In genomic region chr14:77141324-77142282, GRCm38 (mm10) we compare ENCODE assay signal across 8 mouse cellular contexts. TPM values are rescaled to one million over a fixed set of nuclear protein-coding genes. Genes with fewer than 3 reads are reported as not detected.
DNase-seq lines count a peak whose midpoint lies in the region; ATAC-seq and TF ChIP-seq lines count a peak whose summit lies in the region.

No protein-coding gene starts in this region.

- H3K4me1 ChIP-seq in hindbrain, embryonic 15.5 days (replicated peaks): peaks cover 6% of the 10 kb centered on the region
- 0 out of 2 replicates have a peak, but pooled peaks cover 8% of the 10 kb centered on the region for H3K4me1 ChIP-seq in midbrain, embryonic 14.5 days (ENCODE audit: control insufficient read depth, insufficient read depth, low read length)

- peak; percentile 85 for ATAC-seq in hindbrain, embryonic 15.5 days (ENCODE audit: low FRiP score, low read depth)
- peak; percentile 71 for ATAC-seq in midbrain, embryonic 14.5 days (ENCODE audit: low FRiP score, low TSS enrichment)

- TF ChIP-seq CTCF in left cerebral cortex, adult 2 months (IDR thresholded peaks at IDR 0.05): peak; percentile 77

- H3K36me3 ChIP-seq in hindbrain, embryonic 15.5 days: no peaks in the 10 kb centered on the region
- no peaks in the 10 kb centered on the region for H3K36me3 ChIP-seq in midbrain, embryonic 14.5 days (ENCODE audit: control insufficient read depth, insufficient read depth, low read length)

- 26% methylated on average over 17 of the region's 17 CpGs for WGBS in hindbrain, embryonic 15.5 days
- 28% methylated on average over 16 of the region's 17 CpGs for WGBS in midbrain, embryonic 14.5 days

- no peak overlapping the region for H3K4me2 ChIP-seq in hindbrain, embryonic 15.5 days
- no peak overlapping the region for H3K4me2 ChIP-seq in midbrain, embryonic 14.5 days (ENCODE audit: low read length)

- H3K4me3 ChIP-seq in hindbrain, embryonic 15.5 days: no peak overlapping the region
- 0 out of 2 replicates have a peak overlapping the region, but pooled peaks have one; percentile 19 for H3K4me3 ChIP-seq in left cerebral cortex, adult 2 months
- no peak overlapping the region for H3K4me3 ChIP-seq in midbrain, embryonic 14.5 days (replicated peaks; ENCODE audit: low read depth, low read length)

- no peaks in the 10 kb centered on the region for H3K9me3 ChIP-seq in hindbrain, embryonic 15.5 days
- H3K9me3 ChIP-seq in midbrain, embryonic 14.5 days (ENCODE audit: control insufficient read depth, low read length): no peaks in the 10 kb centered on the region

- H3K27ac ChIP-seq in hindbrain, embryonic 15.5 days (replicated peaks): 0 out of 2 replicates have a peak overlapping the region, but pooled peaks have one; percentile 38
- H3K27ac ChIP-seq in left cerebral cortex, adult 2 months: no peak overlapping the region
- H3K27ac ChIP-seq in midbrain, embryonic 14.5 days (replicated peaks; ENCODE audit: low read depth, low read length): no peak overlapping the region

- peak; percentile 77 for DNase-seq in gastrocnemius, adult 18-20 months (ENCODE audit: low spot score)
- no peak for DNase-seq in gastrocnemius, postnatal 25 days
- DNase-seq in cerebellum, adult 8-10 months: peak; percentile 76
- DNase-seq in frontal cortex, adult 2 months (ENCODE audit: extremely low spot score in 1 of 2, low spot score in 1 of 2): peak; percentile 46 to 94
- peak; percentile 67 to 72 for DNase-seq in left cerebral cortex, adult 2 months (ENCODE audit: extremely low spot score in 1 of 2, low spot score in 2 of 2)
- peak; percentile 97 for DNase-seq in midbrain, embryonic 14.5 days
- DNase-seq in spleen, postnatal 4 days (ENCODE audit: low spot score in 2 of 2): peak; percentile 37 to 83

- no peak overlapping the region for H3K9ac ChIP-seq in hindbrain, embryonic 15.5 days
- no peak overlapping the region for H3K9ac ChIP-seq in midbrain, embryonic 14.5 days (replicated peaks; ENCODE audit: low read length)

- no peaks in the 10 kb centered on the region for H3K27me3 ChIP-seq in hindbrain, embryonic 15.5 days
- H3K27me3 ChIP-seq in midbrain, embryonic 14.5 days (ENCODE audit: control insufficient read depth, insufficient read depth, low read length): no peaks in the 10 kb centered on the region

- intact Hi-C loops in left cerebral cortex, adult 2 months (cut with DNase I): loop anchor here (2.0 to 10.0 kb wide), 6 partner anchors 603 to 1341 kb away; no protein-coding TSS in a partner anchor

RNA-seq across cellular contexts. Expression of gene Enox1, which starts 15.0 kb away (rescaled TPM):
- total RNA-seq in gastrocnemius, adult 18-20 months (2021): 1 to 10 TPM; 1.0 to 1.2 TPM
- total RNA-seq in gastrocnemius, postnatal 25 days (2021): 1 to 10 TPM in 1 of 2 experiments, under 1 TPM in 1; 0.99 to 1.2 TPM
- polyA plus RNA-seq in frontal cortex, adult 2 months (2012; rRNA removed): 18.7 and 23.8 TPM in 2 replicates
- 37.2 and 43.5 TPM in 2 replicates for polyA plus RNA-seq in hindbrain, embryonic 15.5 days (2015; fragmentation: Nextera tagmentation; extraction: Ambion mirVana)
- 10 to 100 TPM; 52.0 to 52.2 TPM for total RNA-seq in left cerebral cortex, adult 2 months (2021)
- 25.0 and 39.5 TPM in 2 replicates for polyA plus RNA-seq in midbrain, embryonic 14.5 days (2014; fragmentation: Nextera tagmentation; extraction: Ambion mirVana)

Comparison
In these comparisons a context has a peak if more than half of its experiments do, and no peak if none do; other contexts are left out.
1. RNA of gene Enox1, which starts 15.0 kb away (total RNA-seq): 52.0 to 52.2 TPM in left cerebral cortex, adult 2 months; 1.0 to 1.2 TPM in gastrocnemius, adult 18-20 months and 0.99 to 1.2 TPM in gastrocnemius, postnatal 25 days; every median in the first group is over 10 times any median in the second.